Mouse (Mus musculus) cerebellum, postnatal 25 days (tissue): Measurements from ENCODE around the gene Sema4g.
A peak's percentile ranks its signal among the peaks of the same experiment; 100 is the strongest.
"Not testable (repeated sequence)": the region's sequence is repeated elsewhere in the genome, so short reads cannot be mapped to it uniquely, and the experiment has no call there.

Experiments used
- DNase-seq, 2 experiments: peaks; one replicate each; pipeline ENCODE4 v3.0.0; 2021; ENCODE audit warnings: mixed read lengths in 2 of 2

Gene Sema4g

GRCm38 (mm10) chr19:45025937-45026568 lies 37.2 kb downstream of the Sema4g start:
- no peak for DNase-seq

DNA sequence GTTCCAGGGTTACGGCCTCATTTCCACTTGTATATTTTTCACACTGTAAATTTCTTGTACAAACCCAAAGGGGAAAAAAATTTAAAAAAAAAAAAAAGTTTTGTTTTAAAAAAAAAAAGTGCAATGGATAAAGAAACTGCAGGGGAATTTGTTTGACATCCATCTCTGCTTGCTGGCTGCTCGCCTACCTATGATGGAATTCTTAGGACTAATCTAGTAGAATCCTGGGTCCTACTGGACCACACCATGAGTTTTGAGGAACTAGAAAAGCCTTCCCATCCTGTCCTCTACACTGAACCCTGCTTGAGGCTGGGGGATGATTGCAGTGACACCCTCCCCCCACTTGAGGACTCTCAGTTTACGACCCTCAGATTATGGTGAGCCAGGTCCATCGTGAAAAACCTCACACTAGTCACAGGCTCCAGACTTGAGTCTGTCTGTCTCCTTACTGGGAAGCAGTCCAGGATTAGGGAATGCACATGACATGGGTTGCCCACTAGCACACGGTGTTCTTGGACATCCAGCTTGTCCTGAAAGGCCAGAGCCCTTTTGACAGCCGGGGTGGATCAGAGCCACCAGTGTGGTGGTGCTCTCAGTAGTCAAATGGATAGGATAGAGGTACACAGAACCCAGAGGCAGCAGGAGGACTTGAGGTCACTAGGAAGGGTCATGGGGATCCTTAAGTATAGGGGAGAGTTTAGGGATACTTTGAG lies 38.2 kb downstream of the Sema4g start:
- no peak for DNase-seq

DNA sequence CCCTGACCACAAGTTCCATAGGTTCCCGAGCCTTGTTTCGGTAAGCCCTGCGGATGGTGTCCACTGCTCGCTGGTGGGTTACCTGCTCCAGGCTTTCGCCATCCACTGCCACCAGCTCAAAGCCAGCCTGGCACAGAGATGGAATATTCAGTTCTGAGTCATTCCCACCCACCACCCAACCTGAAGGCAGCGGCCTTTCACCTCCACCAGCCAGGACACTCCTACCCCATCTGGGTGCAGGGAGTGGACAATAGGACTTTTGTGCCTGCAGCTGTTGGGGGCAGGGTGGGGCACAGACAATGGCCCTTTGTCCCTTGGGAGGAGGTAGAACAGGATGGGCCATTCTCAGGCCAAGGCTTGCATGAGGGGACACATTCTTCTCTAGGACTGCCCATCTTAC lies 38.9 kb downstream of the Sema4g start:
- no peak for DNase-seq

DNA sequence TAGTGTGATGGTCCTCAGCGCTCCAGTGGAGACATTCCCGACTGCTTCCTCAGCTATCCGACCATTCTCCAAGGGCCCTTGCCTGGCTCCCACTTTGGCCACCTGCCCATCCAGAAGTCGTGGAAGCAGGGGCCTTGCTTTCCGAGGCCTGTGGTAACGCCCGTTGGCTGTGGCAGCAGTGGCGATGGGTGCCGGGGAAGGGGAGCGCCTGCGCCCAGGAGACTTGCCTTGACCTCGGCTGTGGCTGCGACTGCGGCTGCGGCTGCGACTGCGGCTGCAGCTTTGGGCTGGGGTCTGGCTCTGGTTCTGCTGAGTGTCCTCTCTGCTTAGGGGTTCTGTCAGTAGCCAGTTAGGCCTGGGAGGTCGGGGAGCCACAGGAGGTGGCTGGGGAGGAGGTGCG lies 39.8 kb downstream of the Sema4g start:
- no peak for DNase-seq

GRCm38 (mm10) chr19:45029571-45029970 lies 40.7 kb downstream of the Sema4g start:
- no peak for DNase-seq

DNA sequence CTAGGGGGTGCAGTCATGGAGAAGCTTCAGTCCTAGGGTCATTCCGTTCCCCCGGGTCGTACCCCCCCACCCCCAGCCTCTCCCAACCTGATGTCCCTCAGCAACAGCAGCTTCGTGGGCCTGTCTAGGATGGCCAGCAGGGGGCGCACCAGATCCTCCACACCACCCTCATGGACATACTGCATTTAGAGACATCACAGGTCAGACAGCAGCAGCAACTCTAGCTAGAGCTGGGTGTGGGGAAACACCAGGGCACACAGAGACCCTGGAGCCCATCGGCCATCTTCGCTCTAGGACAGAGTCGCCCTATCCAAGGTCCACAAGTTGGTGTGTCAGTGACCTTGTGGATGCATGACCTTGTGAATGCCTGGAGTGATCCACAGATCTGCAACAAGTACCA lies 41.2 kb downstream of the Sema4g start:
- peak; percentile 80 to 87 for DNase-seq

DNA sequence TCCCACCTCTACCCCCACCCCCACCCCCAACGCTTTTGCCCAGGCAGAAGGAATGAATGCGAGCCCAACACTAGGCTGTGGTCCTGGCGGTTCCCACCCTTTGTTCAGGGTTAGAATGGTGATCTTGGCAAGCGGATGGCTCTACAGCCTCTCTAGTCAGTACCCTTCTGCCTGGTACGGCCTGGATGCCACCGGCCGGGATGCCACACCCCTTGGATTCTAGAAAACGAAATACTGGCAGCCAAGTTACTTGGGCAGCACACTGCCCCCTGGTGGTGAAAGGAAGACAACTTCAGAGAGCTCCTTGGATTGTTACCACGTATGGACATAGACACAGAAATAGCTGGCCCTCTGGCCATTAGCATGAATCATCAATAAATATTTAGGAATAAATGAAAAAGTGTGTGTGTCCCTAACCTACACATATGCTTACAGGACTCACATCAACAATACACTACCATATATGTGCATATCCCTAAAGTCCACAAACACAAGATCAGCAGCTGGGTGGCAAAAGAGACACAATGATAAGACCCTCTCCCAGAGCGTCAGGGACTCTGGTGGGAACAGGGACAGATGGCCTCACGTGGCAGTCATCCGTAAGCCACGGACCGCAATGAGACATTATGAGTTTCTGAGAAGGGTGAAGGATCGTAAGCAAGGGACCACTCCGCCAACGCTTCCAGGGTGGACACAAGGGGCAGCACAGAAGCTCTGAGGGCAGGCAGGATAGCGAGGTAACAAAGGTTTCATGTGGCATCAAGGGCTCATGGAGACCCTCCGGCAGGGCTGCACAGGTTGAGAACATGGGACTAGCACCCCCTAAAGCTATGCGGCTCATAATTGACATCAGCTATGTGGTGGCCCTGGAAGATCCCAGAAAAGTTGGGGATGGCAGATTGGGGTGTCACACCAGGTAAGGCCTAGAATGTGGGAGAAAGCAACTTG lies 42.1 kb downstream of the Sema4g start:
- peak; percentile 82 to 91 for DNase-seq

DNA sequence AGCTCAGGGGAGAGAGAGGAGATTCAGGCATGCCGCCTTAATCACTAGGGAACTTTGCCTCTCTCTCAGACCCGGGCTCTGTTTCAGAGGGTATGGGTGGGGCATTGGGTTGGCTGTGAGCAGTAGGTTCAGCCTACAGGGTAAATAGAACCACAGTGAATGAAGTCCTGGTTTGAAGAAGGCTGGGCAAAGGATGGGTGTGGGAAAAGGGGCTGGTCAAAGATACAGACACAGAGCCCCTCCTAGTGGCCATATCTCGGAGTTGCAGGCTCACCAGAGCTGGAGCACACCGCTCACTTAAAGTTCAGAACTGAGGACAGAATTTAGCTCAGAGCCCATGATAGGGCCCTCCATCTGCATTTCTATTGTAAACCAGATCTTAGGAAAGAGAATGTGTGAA lies 42.9 kb downstream of the Sema4g start:
- peak; percentile 87 to 90 for DNase-seq

DNA sequence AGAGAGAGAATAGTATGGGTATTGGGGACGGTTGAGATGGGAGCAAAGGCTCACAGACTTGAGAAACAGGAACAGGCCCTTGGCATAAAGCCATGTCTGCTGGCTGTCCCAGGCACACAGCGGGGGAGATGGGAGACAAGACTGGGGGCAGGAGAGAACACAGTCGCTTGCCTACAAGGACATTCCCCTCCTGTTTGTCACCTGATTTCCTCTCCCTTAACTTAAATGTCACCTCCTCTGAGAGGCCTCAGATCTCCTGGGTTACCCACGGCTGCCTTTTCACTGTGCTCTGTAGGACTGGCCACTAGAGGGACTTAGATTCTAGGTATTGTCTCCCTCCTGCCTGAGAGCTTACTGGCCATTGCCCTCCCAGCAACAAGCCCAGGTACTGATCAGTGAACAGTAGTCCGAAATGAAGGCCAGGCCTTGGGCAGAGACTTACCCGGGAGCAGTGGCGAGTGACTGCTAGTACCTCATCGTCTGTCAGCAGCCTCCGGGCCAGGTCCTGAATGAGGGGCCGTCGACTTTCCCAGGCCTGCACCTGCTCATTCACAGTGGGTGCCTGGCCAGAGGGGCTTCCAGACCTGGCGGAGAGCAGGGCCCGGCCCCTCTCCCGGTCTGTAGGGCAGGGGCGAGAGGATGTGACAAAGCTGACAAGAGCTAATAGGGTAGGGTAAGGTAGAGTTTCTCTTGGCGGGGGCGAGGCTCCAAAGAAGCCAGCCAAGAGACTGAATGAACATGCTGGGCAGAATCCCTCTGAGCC lies 43.9 kb downstream of the Sema4g start:
- DNase-seq = peak in 1 of 2 experiments; percentile 64

- peak in 1 of 2 experiments; percentile 70 for DNase-seq
Measured at GRCm38 (mm10) chr19:45036867-45037266, 48.0 kb downstream of the Sema4g start.

DNA sequence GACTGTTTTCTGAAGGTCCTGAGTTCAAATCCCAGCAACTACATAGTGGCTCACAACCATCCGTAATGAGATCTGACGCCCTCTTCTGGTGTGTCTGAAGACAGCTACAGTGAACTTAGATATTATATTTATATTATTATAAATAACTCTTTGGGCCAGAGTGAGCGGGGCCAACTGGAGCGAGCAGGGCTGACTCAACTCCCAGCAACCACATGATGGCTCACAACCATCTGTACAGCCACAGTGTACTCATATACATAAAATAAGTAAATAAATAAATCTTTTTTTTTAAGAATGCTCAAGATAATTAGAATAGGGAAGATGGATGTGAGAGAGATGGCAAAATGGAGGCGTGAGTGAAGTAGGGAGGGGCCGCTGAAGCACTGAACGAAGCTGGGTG lies 49.3 kb downstream of the Sema4g start:
- DNase-seq = not testable (repeated sequence)

GRCm38 (mm10) chr19:45040214-45040613 lies 51.3 kb downstream of the Sema4g start:
- no peak for DNase-seq

GRCm38 (mm10) chr19:45044389-45044927 lies 55.6 kb downstream of the Sema4g start:
- DNase-seq = no peak

GRCm38 (mm10) chr19:45045236-45045635 lies 56.3 kb downstream of the Sema4g start:
- DNase-seq = no peak

DNA sequence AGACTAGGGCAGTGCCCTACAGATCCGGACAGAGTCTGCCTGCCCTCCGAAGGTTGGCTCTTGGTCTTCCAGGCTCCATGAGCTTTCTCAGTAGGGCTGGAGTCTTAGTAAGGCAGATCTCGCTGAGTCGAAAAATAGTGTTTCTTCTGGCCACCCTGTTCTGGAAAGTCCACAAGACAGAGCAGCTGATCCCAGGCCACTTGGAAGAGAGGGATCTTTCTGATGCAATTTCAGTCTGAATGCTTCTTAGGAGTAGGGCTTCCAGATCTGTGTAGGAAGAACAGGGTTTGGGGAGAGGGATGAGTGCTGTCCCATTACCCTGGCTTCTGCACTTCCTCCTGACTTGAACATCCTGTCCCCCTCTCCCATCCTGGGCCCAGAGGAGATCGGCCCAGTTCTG lies 56.8 kb downstream of the Sema4g start, which contains the start of gene Pdzd7:
Pdzd7 (minus strand) TSS at position 67 of the 400 bp plus-strand sequence.
- no peak for DNase-seq

- DNase-seq = peak; percentile 95 to 97
Measured at GRCm38 (mm10) chr19:45046523-45047321, 57.8 kb downstream of the Sema4g start.

GRCm38 (mm10) chr19:45047417-45047934 lies 58.6 kb downstream of the Sema4g start, which contains the start of gene Sfxn3:
Gene Sfxn3 (plus strand): TSS chr19:45047503.
- DNase-seq = peak; percentile 97

DNA sequence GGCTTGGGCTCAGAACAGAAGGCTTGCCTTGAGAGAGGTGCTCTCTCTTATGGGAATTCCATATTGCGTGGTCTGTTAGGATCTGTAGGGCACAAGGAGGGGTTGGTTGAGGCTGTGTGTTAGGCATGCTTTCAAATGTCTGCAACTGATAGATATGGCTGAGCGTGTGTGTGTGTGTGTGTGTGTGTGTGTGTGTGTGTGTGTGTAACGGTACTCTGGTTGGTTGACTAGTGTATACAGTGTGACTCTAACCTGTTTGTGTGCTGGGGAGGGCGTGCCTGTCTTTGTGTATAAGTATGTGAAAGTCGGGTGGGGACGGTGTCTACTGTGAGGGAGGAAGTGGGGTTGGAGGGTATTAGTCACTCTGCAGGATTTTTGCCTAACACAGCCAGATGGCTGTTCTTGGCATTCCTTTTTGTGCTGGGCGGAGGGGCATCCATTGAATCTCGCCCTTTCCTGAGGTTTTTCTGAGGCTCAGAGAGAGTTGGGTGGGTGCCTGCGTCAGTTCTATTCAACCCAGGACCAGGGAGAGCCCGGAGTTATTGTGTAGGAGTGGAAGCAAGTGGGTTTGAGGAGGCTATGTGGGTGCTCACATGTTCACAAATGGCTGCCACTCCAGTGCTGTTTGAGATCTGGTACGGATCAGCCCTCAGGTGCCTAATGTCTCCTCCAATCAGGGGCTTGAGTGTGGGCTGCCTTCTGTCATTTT lies 59.2 kb downstream of the Sema4g start:
- DNase-seq = peak; percentile 66 to 70

DNA sequence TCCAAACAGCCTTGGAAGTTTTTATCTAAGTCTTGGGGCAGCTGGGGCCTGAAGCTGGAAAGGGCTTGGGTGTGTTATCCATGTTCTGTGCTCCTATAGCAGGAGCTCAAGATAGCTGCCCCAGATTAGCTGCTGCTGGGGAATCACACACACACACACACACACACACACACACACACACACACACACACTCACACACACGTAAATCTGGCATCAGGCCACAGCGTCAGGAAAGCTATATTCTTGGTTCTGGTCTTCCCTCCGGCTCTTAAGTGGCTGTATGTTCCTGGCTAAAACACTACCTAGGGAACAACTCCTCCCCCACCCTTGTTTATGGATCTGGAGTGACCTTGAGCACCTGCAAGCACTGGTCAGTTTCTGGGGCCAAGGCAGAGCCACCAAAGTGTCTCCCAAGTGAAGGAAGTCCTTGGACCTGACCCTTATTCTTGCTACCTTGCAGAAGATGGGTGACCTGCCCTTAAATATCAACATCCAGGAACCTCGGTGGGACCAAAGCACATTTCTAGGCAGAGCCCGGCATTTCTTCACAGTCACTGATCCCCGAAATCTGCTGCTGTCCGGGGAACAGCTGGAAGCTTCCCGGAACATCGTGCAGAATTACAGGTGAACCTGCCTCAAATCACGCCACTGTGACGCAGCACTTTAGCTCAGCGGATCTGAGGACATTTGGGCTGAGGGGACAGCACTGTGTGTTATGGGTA lies 59.9 kb downstream of the Sema4g start:
- DNase-seq = peak in 1 of 2 experiments; percentile 24

- no peak for DNase-seq
Measured at GRCm38 (mm10) chr19:45049523-45049922, 60.6 kb downstream of the Sema4g start.
